Mouse (Mus musculus): Measurements from ENCODE around the gene Fam120b.

Fam120b gene

DNA sequence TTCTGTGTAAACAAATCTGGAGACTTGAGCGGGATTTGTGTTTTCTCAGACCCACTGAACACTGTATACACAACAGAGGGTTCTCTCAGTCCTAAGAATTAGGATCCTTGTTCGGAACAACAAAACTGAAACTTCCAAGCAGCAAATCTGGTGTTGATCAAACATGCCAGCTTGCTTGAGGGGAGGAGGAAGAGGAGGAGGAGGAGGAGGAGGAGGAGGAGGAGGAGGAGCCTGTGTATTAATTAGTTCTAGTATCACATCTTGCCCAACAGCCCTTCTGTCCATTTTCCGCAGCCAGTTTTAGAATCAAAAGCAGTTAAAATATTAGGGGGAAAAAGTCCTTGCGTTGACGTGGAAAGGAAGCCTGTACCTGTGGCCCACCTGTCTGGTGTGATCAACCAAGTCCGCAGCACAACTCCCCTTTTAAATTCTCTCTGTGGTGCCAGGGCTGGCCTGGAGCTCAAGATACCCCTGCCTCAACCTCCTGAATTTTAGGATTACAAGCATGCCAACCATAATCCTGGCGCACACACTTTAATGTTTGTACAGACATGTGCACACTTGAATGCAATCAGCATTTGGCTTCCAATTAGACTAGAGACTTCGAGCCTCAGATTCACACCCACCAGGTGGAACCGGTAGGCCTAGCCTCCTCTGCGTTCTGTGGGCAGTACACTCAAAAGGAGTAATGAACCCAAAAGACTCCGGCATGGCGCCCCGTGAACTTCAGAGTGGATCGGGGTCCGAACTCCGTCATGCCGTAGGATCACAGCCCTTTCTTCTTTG, 16.1 kb upstream of the Fam120b start:
- CTCF ChIA-PET: no interaction called here

DNA sequence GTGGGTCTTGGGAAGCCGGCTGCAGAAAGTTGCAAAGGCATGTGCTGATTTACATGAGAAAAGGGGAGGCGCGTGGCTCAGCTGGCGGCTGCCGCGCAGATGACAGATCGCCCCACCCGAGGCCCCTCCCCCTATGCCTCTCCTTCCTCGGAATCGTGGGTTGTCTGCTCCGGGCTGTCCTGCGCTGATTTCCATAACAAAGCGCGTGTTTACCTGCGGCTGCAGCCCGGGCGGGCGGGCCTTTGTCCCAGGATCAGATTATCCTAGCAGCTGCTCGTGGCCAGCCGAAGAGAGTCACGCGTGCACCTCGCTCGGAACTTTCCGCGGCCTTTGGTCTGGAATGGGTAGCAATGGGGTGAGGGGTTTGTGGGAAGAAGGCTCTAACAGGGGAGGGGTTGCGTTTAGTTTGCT, 15.4 kb upstream of the Fam120b start:
- CTCF ChIA-PET: no interaction called here

DNA sequence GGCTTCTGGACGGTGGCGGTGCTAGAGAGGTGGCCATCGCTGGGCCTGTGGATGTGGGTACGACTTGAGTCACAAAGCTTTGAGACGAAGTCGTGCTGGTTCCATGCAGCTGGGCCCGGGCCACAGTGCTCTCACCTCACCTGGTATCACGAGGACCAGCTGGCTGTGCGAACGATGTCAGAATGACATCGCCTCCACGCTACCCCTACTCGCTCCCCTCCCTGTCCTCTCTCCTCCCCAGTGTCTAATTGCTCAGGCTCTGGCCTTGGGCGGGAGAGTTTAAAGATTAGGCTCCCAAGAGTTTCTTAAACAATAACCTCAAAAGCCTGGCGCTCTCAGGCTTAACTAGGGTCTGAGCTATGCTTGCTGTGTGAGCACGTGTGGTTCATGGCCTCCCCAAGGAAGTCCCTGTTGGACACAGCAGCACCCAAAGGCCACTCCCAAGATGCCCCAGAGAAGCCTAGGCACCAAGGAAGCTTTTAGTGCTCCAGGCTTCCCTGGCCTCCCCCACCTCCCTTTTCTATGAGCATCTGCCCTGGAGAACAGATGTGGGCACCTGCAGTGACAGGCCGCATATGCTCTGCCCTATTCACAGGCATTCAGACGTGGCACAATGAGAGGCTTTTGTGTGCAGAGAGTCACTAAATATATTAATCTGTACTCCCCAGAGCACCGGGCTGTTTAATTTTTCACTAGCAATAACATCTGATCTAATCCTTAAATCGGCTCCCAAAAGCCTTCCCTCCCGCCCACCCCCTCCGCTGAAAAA, 14.7 kb upstream of the Fam120b start:
- CTCF ChIA-PET: no interaction called here

DNA sequence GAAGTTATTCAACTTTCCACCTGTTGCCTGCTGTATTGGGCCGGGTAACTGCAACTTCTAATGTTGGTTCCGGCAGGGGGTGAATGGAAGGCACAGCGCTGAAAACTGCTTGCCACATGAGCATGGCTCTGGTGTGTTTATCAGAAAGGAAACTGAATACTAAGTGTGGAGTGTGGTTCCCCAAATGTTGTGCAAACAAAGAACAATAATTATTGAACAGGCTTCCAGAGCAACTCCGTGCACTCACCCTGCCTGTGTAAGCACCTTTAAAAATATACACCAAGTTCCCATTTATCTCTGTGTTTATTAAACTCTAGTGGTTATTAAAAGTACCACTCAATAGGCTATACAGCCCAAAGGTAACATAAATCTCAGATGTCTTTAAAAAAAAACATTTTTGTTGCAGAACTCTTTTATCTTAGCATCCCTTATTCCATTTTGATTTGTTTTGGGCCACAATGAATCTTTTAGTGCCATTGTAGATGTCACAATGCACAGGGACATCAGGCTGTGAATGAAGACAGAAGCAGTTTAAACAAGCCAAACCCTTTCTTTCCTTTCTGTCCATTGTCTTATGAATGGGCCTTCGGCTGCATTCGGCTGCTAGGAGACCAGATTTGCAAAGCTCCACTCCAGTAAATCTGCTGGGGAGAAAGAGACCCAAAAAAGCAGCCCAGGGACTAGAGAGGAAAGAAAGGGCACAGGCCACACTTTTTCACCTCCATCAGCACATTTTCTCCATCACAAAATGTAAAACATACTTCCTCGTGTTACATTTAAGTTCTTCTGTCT, 13.9 kb upstream of the Fam120b start:
- CTCF ChIA-PET: no interaction called here

DNA sequence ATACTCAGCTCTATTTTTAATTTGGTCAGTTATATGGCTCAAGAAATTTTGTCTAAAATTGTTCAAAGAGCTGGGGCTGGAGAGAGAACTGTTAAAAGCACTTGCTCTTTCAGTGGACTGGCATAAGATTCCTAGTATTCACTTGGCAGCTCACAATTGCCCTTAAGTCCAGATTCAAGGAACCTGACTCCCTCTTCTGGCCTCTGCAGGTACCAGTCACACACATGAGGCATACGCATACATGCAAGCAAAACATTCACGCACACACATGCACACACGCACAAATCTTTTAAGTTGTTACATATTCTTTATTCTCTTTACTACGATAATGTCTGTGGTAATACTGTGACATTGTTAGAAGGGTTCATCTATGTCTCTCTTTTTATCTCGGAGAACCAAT, 12.6 kb upstream of the Fam120b start:
- CTCF ChIA-PET: no interaction called here

DNA sequence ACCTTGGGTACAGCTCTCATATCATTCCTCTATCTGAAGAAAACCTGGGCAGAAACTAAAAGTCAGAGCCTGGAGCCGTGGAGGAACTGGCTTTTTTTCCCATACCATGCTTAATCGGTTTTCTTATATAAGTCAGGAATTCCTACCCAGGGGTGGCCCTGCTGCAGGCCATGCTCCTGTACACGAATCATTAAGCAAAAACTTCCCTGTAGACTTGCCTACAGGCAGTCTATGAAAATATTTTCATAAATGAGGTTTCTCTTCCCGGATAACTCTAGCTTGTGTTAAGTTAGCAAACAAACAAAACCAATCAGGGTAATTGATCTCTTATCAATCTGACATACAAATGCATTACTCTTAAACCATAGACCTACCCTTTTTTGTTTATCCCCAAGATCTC, 7.1 kb upstream of the Fam120b start:
- CTCF ChIA-PET: no interaction called here

DNA sequence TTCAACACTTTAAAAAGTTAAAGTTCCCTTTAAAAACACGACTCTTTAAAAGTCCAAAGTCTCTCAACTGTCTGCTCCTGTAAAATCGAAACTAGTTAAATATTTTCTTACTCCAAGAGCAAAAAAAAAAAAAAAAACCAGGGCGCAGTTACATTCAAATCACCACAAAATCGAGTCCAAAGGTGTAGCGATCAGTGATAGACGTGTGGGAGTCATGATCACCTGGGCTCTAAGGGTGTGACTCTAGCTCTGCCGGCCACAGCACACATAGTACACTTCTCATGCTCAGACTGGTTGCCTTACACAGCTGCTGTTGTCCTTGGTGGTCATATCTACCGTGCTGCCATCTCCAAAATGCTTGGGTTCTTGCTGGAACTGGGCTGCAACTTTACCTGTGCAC, 6.6 kb upstream of the Fam120b start:
- CTCF ChIA-PET: no interaction called here

DNA sequence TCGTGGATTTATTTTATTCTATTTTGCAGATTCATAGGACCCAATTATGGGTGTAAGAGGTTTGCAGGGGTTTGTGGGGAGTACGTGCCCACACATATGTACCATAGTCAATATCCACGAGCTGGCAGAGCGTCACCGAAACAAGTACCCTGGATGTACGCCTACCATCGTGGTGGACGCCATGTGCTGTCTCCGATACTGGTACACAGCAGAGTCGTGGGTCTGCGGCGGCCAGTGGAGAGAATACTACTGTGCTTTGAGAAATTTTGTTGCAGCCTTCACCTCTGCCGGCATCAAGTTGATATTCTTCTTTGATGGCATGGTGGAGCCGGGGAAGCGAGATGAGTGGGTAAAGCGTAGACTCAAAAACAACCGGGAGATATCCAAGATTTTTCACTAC, 5.7 kb downstream of the Fam120b start:
- CTCF ChIA-PET: no interaction called here

DNA sequence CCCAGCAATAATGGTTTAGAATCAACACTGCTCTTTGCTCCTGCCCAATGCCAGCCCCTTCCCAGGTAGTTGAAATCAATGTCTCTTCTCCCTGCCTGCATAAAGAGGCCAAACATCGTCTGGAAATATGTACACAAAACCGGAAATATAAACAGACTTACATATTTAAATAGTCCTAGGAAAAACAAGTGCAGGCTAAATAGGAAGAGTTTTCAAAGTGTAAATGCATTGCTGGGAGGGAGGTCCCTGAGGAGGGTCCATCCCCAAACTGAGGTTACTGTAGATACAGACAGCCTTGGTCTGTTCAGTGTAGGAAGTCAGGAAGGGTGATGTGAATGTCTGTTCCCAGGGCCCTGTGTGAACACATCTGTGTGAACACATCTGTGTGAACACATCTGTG, 10.6 kb downstream of the Fam120b start:
- CTCF ChIA-PET: no interaction called here

DNA sequence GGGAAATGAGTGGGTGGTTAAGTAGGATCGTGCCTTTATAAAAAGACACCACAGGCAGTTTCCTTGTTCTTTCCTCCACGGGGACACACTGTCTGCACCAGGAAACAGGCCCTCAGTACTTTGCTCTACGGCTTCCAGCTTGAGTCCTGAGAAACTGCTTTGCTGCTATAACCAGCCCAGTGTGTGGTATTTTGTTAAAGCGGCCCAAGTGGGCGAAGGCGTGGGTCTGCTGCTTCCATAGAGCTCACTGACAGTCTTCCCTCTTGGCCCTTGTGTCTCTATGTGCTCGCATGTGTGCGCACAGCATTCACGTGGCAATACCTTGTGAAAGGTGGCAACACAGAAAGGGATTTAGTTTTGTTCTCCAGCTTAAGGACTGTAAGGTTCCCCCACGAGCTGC, 13.3 kb downstream of the Fam120b start:
- CTCF ChIA-PET: no interaction called here

DNA sequence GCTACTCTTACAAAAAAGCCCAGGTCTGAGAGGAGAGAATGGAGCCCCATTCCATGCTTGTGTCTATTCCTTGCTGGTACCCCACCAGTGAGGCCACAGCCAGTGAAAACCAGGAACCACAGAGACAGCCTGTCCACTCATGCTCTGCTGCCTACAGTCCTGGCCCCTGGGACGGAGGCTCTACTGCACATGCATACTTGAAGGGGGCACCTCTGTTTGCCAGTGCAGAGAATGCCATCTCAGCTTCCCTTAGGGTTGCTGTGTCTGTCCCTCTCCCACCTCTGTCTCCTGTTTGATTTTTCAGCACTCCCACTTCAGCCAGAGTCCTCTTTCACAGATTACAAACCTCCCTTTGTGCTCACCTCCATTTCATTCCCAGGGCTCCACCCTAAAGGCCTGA, 14.9 kb downstream of the Fam120b start:
- CTCF ChIA-PET: no interaction called here

DNA sequence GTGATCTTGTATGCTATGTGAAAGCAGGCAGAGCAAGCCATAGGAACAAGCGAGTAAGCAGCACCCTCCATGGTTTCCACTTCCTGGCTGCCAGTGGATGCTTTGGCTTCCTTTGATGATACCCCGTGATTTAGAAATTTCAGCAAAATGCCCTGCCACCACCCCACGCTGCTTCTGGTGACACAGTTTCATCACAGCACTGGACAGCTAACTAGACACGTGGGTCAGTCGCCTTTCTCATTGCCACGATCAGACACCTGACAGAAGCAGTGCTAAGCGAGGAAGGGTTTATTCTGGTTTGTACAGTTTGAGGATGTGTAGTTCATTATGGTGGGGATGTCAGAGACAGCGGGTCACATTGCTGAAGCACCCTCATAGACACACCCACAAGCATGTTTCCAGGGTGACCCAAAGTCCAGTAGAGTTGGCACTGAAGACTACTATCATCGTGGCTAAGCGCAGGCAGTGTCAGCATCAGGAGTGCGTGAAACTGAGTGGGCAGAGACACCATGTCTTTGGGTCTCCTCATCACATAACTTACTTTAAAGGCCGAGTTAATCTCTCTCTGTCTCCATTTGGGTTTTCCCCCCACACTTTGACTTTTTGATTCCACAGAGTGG, 20.7 kb downstream of the Fam120b start:
- CTCF ChIA-PET: no interaction called here

DNA sequence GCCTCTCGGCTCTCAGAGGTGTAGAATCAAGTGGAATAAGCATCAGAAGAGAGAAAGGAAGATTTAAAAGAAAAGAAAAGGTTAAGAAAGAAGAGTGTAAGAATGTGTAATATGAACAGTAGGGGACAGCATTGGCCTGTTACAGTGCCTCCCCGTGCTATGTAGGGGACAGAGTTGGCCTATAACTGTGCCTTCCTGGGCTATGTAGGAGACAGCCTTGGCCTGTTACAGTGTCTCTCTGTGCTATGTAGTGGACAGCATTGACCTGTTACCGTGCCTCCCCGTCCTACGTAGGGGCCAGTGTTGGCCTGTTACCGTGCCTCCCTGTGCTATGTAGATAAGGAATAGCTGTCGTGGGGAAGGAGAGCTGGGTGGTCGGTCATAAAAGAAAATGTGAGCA, 23.5 kb downstream of the Fam120b start:
- CTCF ChIA-PET: no interaction called here

DNA sequence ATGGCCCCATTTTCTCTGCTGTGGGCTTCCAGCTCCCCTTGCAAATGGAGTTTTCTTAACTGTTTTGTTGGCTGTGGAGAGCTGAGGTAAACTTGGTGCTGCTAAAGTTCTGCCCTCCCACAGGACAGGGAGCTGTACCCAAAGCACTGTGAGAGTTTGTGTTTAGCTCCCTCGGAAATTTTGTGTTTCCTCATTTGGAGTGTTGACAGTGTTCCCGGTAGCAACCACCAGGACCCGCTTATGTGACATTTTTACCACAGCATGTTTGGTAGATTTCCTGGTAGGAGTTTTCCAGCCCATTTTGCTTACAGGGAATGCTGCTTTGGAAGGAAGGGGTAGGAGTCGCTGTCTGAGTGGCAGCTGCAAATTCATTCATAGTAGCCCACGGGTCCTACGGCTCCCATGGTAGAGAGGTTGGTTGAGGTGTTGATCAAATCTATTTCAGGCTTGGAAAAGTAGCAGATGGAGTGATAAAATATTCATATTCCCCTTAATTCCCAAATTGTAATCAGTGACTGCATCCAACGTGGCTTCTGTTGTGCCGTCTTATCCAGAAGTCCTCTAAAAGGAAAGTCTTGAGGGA, 24.1 kb downstream of the Fam120b start:
- CTCF ChIA-PET: no interaction called here

DNA sequence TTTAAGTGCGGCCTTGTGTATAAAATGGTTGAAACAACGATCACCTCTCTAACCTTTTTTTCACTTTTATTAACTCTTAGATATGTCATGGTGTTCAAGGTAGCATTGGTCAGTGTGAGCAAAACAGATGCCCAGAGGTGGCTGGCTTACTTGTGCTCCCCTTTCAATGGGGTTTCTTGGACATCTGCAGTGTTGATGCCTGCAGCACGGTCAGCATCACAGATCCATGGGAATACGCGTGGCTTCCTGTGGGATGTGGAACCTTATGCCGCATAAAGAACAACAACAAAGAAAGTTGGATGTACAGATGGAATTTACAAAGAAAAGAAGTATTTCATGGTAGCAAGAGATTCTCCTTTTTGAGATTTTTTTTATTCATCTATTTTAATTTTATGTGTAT, 25.4 kb downstream of the Fam120b start:
- CTCF ChIA-PET: interaction anchor here (0.7 kb wide), 1 partner anchor 95 kb away, joined by 11 read pairs; no protein-coding TSS in a partner anchor

DNA sequence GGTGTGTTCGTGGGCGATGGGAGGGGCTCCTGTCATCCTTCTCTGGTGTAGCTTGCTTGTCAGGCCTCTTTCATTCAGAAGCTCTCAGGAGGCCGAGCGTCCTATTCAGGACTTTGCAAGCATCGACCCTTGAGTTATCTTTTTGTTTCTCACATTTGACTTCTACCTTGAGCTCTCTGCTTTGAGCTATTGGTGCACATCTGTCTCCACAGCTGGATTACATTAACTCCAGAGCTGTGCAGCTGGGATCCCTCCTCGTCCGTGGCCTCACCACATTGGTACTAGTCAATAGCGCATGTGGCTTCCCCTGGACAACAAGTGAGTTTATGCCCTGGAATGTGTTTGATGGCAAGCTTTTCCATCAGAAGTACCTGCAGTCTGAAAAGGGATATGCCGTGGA, 26.7 kb downstream of the Fam120b start:
- CTCF ChIA-PET: no interaction called here

DNA sequence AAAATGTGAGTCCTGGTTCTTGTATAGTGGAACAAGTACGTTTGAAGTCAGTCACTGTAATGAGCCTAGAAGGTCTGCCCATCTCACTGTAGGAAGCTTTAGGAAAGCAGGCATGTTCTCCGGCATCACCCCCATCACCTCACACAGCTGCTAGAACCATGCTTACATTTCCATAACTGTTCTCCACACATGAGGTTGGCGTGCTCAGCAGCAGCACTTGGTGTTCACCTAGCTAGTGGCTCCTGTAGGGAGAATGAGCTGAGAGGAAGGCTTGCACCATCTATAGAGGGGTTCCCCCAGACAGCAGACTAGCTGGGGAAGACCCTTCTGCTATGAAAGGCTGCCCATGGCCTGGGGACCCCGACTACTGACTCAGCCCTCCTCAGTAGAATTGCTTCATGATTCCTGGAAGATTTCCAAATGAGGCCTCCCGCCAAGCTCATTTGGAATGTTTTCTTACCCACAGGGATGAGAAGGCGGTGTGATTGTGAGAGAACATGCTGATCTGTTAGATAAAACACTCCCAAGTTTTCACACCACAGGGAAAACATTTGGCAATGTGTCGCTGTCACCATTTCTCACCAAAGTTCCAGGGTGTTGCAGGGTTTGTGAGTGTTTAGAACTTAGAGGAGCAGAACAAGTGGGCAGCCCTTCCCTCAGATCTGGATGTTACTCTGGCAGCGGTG, 27.2 kb downstream of the Fam120b start:
- CTCF ChIA-PET: no interaction called here

DNA sequence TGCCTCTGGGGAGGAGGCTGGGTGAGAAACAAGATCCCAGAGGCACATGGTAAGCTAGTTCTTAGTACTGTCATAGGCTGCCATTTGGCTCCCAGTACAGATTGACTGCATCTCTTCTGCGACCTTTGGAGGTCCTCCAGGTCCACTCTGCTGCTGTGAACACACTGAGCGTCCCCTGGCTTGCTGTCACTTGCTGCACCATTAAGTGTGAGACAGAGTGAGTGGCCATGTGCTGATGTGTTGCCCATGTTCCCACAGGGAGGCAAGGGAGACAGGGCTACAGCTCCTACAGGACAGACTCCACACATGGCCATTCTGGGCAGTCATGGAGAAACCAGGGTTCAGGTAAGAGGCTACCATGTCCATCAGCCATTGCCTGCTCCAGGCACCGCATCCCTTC, 29.9 kb downstream of the Fam120b start:
- CTCF ChIA-PET: no interaction called here

DNA sequence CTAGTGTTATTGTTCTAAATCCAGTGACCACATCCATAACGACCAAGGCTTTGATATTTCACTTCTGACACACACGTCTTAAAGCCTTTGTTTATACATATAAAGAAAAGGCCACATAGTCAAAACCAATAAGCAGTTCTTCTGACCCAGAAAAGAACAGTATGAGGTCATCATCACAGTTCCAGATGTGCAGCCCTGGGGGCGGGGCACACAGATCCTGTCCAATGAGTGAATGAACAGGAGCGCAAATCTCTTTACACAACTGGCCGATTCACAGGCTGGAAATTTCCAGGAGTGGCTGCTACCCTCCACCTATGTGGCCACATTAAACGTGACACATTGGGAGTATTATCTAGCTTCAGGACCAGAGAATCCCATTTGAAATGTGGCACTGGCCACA, 33.4 kb downstream of the Fam120b start:
- CTCF ChIA-PET: interaction anchor here (0.7 kb wide), 1 partner anchor 30 kb away, joined by 8 read pairs; no protein-coding TSS in a partner anchor

DNA sequence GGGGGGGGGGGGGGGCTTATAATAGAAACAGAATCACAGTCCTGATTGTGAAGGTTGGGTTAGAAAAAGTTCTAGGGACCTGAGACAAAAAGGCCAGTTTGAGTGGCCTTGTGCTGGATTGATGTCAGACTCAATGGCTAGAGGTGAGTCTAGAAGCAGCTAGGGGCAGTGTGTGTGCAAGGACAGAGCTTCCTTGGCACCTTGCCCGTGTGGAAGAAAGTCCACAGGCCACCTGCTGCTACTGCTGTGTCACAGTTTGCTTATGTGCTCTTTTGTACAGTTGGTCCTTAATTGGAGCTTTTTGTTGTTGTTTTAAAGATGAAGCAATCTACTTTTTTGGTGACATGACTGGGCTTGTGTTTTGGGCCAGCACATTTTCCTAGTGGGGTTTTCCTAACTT, 33.9 kb downstream of the Fam120b start:
- CTCF ChIA-PET: interaction anchor here (0.7 kb wide), 1 partner anchor 31 kb away, joined by 8 read pairs; no protein-coding TSS in a partner anchor

DNA sequence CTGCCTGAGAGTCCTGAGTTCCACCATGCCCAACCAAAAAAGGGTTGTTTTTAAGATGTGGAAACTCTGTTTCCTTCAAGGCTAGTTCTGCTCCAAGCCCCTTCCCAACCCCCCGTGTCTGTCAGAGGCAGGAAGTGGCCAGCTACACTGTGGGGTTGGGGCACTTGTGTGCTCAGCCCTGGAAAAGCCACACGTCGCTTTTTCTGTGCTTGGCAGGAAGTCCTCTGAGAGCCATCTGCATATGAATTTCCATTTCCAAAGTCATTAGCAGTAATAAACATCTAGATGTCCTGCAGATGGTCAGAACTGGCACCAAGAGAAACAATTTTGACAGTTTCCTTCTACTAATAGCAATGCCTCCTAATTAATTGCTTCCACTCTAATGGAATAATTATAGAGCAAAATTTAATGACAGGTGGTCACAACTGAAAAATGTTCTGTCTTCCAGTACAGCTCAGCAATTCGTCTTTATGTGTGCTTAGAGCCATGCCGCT, 35.1 kb downstream of the Fam120b start:
- CTCF ChIA-PET: no interaction called here
